Mouse (Mus musculus) midbrain, embryonic 15.5 days (tissue): ENCODE results near the gene Ccdc141. TPM values are rescaled to one million over a fixed set of nuclear protein-coding genes. Genes with fewer than 3 reads are reported as not detected.
"Not testable (repeated sequence)": the region's sequence is repeated elsewhere in the genome, so short reads cannot be mapped to it uniquely, and the experiment has no call there.

ENCODE experiments used
- ATAC-seq: fragments of 200-750 bp; cut with Nextera tagmentation; replicated peaks from 2 replicates; pipeline ENCODE4 v1.8.0; 2017; ENCODE audit warnings: moderate TSS enrichment
- H3K27ac ChIP-seq: fragments of 300-500 bp; sonication (generic); 2 replicates; pipeline ENCODE4 v1.5.1; 2015; ENCODE audit warnings: mild to moderate bottlenecking, inconsistent platforms
- H3K27me3 ChIP-seq: fragments of 300-500 bp; sonication (generic); replicated peaks from 2 replicates; pipeline ENCODE4 v1.6.1; 2015; ENCODE audit warnings: inconsistent platforms
- H3K36me3 ChIP-seq: fragments of 300-500 bp; sonication (generic); replicated peaks from 2 replicates; pipeline ENCODE4 v1.6.1; 2015; ENCODE audit warnings: inconsistent platforms
- H3K4me1 ChIP-seq: fragments of 300-500 bp; sonication (generic); 2 replicates; pipeline ENCODE4 v1.6.1; 2015; ENCODE audit warnings: inconsistent platforms
- H3K4me2 ChIP-seq: fragments of 300-500 bp; sonication (generic); 2 replicates; pipeline ENCODE4 v1.6.1; 2015; ENCODE audit warnings: inconsistent platforms, mild to moderate bottlenecking, moderate library complexity
- H3K4me3 ChIP-seq: fragments of 300-500 bp; sonication (generic); 2 replicates; pipeline ENCODE4 v1.5.1; 2015; ENCODE audit warnings: mild to moderate bottlenecking, inconsistent platforms
- H3K9ac ChIP-seq: fragments of 300-500 bp; sonication (generic); 2 replicates; pipeline ENCODE4 v1.6.1; 2015; ENCODE audit warnings: mild to moderate bottlenecking, inconsistent platforms
- H3K9me3 ChIP-seq: fragments of 300-500 bp; sonication (generic); 2 replicates; pipeline ENCODE4 v1.6.1; 2016; ENCODE audit warnings: inconsistent platforms
- WGBS: fragments of 180-500 bp; shearing (Covaris S2); methylation state at CpG from one replicate; pipeline ENCODE4 v1.1.7; 2015; ENCODE audit warnings: mixed read lengths; 5-methylcytosine and 5-hydroxymethylcytosine counted together
- polyA plus RNA-seq: library from polyadenylated mRNA; unstranded; fragments of >200 nt; fragmentation: Nextera tagmentation; extraction: Ambion mirVana; gene quantifications from 2 replicates; pipeline ENCODE4 v1.2.1, GENCODE M21; 2015

The Ccdc141 gene
- polyA plus RNA-seq, 1 experiment from 2014 or later, result 8.4 TPM

GRCm38 (mm10) chr2:77034112-77034511 is 136.3 kb downstream of the Ccdc141 start:
- Histone ChIP-seq H3K9me3 (no peaks in the 10 kb centered on the region), H3K27ac (no peak overlapping the region), H3K27me3 (no peaks in the 10 kb centered on the region), H3K4me2 (no peak overlapping the region), H3K4me1 (no peaks in the 10 kb centered on the region), H3K36me3 (no peaks in the 10 kb centered on the region), H3K4me3 (no peak overlapping the region), H3K9ac (no peak overlapping the region)
- 88% methylated on average over 4 of the region's 4 CpGs for WGBS
- ATAC-seq, result no peak

GRCm38 (mm10) chr2:77033322-77034060 is 136.9 kb downstream of the Ccdc141 start:
- H3K4me1 ChIP-seq, result no peaks in the 10 kb centered on the region
- no peaks in the 10 kb centered on the region for H3K27me3 ChIP-seq
- no peaks in the 10 kb centered on the region for H3K9me3 ChIP-seq
- H3K36me3 ChIP-seq, result no peaks in the 10 kb centered on the region
- WGBS, result 74% methylated on average over 13 of the region's 13 CpGs
- H3K27ac ChIP-seq, result no peak overlapping the region
- no peak overlapping the region for H3K4me2 ChIP-seq
- no peak overlapping the region for H3K9ac ChIP-seq
- H3K4me3 ChIP-seq, result no peak overlapping the region
- no peak for ATAC-seq

- Histone ChIP-seq H3K9me3 (no peaks in the 10 kb centered on the region), H3K27ac (no peak overlapping the region), H3K27me3 (no peaks in the 10 kb centered on the region), H3K4me3 (no peak overlapping the region), H3K4me2 (no peak overlapping the region), H3K36me3 (no peaks in the 10 kb centered on the region), H3K4me1 (no peaks in the 10 kb centered on the region), H3K9ac (no peak overlapping the region)
- 83% methylated on average over 2 of the region's 2 CpGs for WGBS
- no peak for ATAC-seq
These were observed 149.8 kb downstream of the Ccdc141 start for GRCm38 (mm10) chr2:77020649-77021048.

- H3K4me1 ChIP-seq, result no peaks in the 10 kb centered on the region
- no peak overlapping the region for H3K4me3 ChIP-seq
- H3K27ac ChIP-seq, result no peak overlapping the region
- WGBS, result 70% methylated on average over 4 of the region's 4 CpGs
- no peak overlapping the region for H3K4me2 ChIP-seq
- H3K36me3 ChIP-seq, result no peaks in the 10 kb centered on the region
- no peaks in the 10 kb centered on the region for H3K9me3 ChIP-seq
- H3K9ac ChIP-seq, result no peak overlapping the region
- H3K27me3 ChIP-seq, result no peaks in the 10 kb centered on the region
- ATAC-seq, result no peak
These were observed 152.7 kb downstream of the Ccdc141 start for GRCm38 (mm10) chr2:77017735-77018134.

GRCm38 (mm10) chr2:77013449-77013848 is 157.0 kb downstream of the Ccdc141 start:
- not testable (repeated sequence) for H3K4me1 ChIP-seq, H3K36me3 ChIP-seq, H3K4me3 ChIP-seq, ATAC-seq, H3K9me3 ChIP-seq, H3K4me2 ChIP-seq, H3K27me3 ChIP-seq, H3K9ac ChIP-seq, H3K27ac ChIP-seq
- WGBS, result 87% methylated on average over 6 of the region's 6 CpGs

- ATAC-seq, result no peak
- no peaks in the 10 kb centered on the region for H3K27me3 ChIP-seq
- H3K9ac ChIP-seq, result no peak overlapping the region
- no peak overlapping the region for H3K4me2 ChIP-seq
- H3K36me3 ChIP-seq, result no peaks in the 10 kb centered on the region
- H3K4me3 ChIP-seq, result no peak overlapping the region
- H3K4me1 ChIP-seq, result peaks cover 2% of the 10 kb centered on the region; the same call in 1 of the 2 replicates
- H3K9me3 ChIP-seq, result no peaks in the 10 kb centered on the region
- 72% methylated on average over 5 of the region's 5 CpGs for WGBS
- no peak overlapping the region for H3K27ac ChIP-seq
These were observed 158.5 kb downstream of the Ccdc141 start for GRCm38 (mm10) chr2:77011981-77012380.

- no peak overlapping the region for H3K27ac ChIP-seq
- WGBS, result 46% methylated on average over 7 of the region's 7 CpGs
These were observed 163.4 kb downstream of the Ccdc141 start for GRCm38 (mm10) chr2:77007015-77007414.

GRCm38 (mm10) chr2:77003148-77003547 is 167.3 kb downstream of the Ccdc141 start:
- H3K27ac ChIP-seq, result no peak overlapping the region
- no peaks in the 10 kb centered on the region for H3K9me3 ChIP-seq
- H3K4me3 ChIP-seq, result no peak overlapping the region
- ATAC-seq, result no peak
- H3K36me3 ChIP-seq, result no peaks in the 10 kb centered on the region
- no peaks in the 10 kb centered on the region for H3K27me3 ChIP-seq
- H3K4me1 ChIP-seq, result peaks cover 5% of the 10 kb centered on the region
- H3K4me2 ChIP-seq, result no peak overlapping the region
- 52% methylated on average over 2 of the region's 2 CpGs for WGBS
- H3K9ac ChIP-seq, result no peak overlapping the region

More at GRCm38 (mm10) chr2:77007015-77007414, 163.4 kb downstream of the Ccdc141 start:
- H3K9ac ChIP-seq, result no peak overlapping the region
- H3K4me2 ChIP-seq, result no peak overlapping the region
- H3K9me3 ChIP-seq, result no peaks in the 10 kb centered on the region
- no peaks in the 10 kb centered on the region for H3K36me3 ChIP-seq
- peaks cover 5% of the 10 kb centered on the region for H3K4me1 ChIP-seq
- ATAC-seq, result peak; percentile 62; the same call in 1 of the 2 replicates
- H3K4me3 ChIP-seq, result no peak overlapping the region
- no peaks in the 10 kb centered on the region for H3K27me3 ChIP-seq

GRCm38 (mm10) chr2:76998351-76998750 is 172.1 kb downstream of the Ccdc141 start:
- Histone ChIP-seq H3K4me1 (no peaks in the 10 kb centered on the region), H3K36me3 (no peaks in the 10 kb centered on the region), H3K27me3 (no peaks in the 10 kb centered on the region), H3K9me3 (no peaks in the 10 kb centered on the region), H3K4me3 (no peak overlapping the region), H3K27ac (no peak overlapping the region), H3K9ac (no peak overlapping the region), H3K4me2 (no peak overlapping the region)
- WGBS, result 72% methylated on average over 5 of the region's 5 CpGs
- no peak for ATAC-seq

- WGBS, result 82% methylated on average over 5 of the region's 5 CpGs
- no peak for ATAC-seq
- Histone ChIP-seq H3K36me3 (no peaks in the 10 kb centered on the region), H3K27ac (no peak overlapping the region), H3K9ac (no peak overlapping the region), H3K4me1 (no peaks in the 10 kb centered on the region), H3K4me2 (no peak overlapping the region), H3K4me3 (no peak overlapping the region), H3K9me3 (no peaks in the 10 kb centered on the region), H3K27me3 (no peaks in the 10 kb centered on the region)
These were observed 177.8 kb downstream of the Ccdc141 start for GRCm38 (mm10) chr2:76992493-76993201.

- Histone ChIP-seq H3K9me3 (no peaks in the 10 kb centered on the region), H3K4me2 (no peak overlapping the region), H3K27ac (no peak overlapping the region), H3K9ac (no peak overlapping the region), H3K27me3 (no peaks in the 10 kb centered on the region), H3K4me1 (no peaks in the 10 kb centered on the region), H3K36me3 (no peaks in the 10 kb centered on the region), H3K4me3 (no peak overlapping the region)
- no peak for ATAC-seq
- 92% methylated on average over 4 of the region's 4 CpGs for WGBS
These were observed 183.1 kb downstream of the Ccdc141 start for GRCm38 (mm10) chr2:76987317-76987716.

- Histone ChIP-seq H3K4me2 (no peak overlapping the region), H3K4me3 (no peak overlapping the region), H3K9ac (no peak overlapping the region), H3K9me3 (no peaks in the 10 kb centered on the region), H3K4me1 (no peaks in the 10 kb centered on the region), H3K36me3 (no peaks in the 10 kb centered on the region), H3K27ac (no peak overlapping the region), H3K27me3 (no peaks in the 10 kb centered on the region)
- ATAC-seq, result peak; percentile 50; the same call in 1 of the 2 replicates
- 67% methylated on average over 5 of the region's 5 CpGs for WGBS
These were observed 186.1 kb downstream of the Ccdc141 start for GRCm38 (mm10) chr2:76984384-76984783.

- H3K27me3 ChIP-seq, result no peaks in the 10 kb centered on the region
- H3K27ac ChIP-seq, result no peak overlapping the region
- H3K4me1 ChIP-seq, result no peaks in the 10 kb centered on the region
- WGBS, result 63% methylated on average over 5 of the region's 5 CpGs
- ATAC-seq, result no peak
- no peak overlapping the region for H3K9ac ChIP-seq
- no peak overlapping the region for H3K4me2 ChIP-seq
- H3K9me3 ChIP-seq, result no peaks in the 10 kb centered on the region
- H3K36me3 ChIP-seq, result no peaks in the 10 kb centered on the region
- H3K4me3 ChIP-seq, result no peak overlapping the region
These were observed 186.8 kb downstream of the Ccdc141 start for GRCm38 (mm10) chr2:76983601-76984000.
